In genomic region chr9:62003611-62004010, GRCm38 (mm10) we compare ENCODE assay signal across 17 mouse cellular contexts. TPM values are rescaled to one million over a fixed set of nuclear protein-coding genes. Genes with fewer than 3 reads are reported as not detected.
DNase-seq lines count a peak whose midpoint lies in the region; ATAC-seq and TF ChIP-seq lines count a peak whose summit lies in the region.
"Had no signal": no experiment of that assay in that cellular context is flagged by ENCODE, and none has a peak within 500 bp of the region (broad histone marks: within the 10 kb centered on the region; RNA-seq: fewer than 3 reads in every experiment).

No protein-coding gene starts in this region.

- H3K27ac ChIP-seq in gastrocnemius, adult 2 months: no peak overlapping the region
- H3K27ac ChIP-seq: heart, embryonic 13.5 days; lung, embryonic 15.5 days; neural tube, embryonic 12.5 days had no signal

- peak; percentile 36 for DNase-seq in left cerebral cortex, postnatal 4 days
- DNase-seq in left cerebral cortex, postnatal 36 days (ENCODE audit: low spot score in 2 of 2): no peak
- DNase-seq in R1 (ENCODE audit: low read depth, low spot score) (peak; percentile 28), MN1 (ENCODE audit: low spot score) (no peak)
- no peak for DNase-seq in adrenal gland, adult 18-20 months (ENCODE audit: low spot score in 2 of 2)
- DNase-seq in gastrocnemius, adult 2 months: no peak
- DNase-seq: adrenal gland, postnatal 36 days; kidney, postnatal 10 days; liver; thymus, postnatal 36 days had no signal

- intact Hi-C loops in left cerebral cortex, postnatal 4 days (cut with DNase I): no loop called here
- intact Hi-C loops in left cerebral cortex, postnatal 36 days (cut with DNase I): no loop called here
- intact Hi-C loops in gastrocnemius, adult 2 months (cut with DNase I): no loop called here

- peak; percentile 59 for ATAC-seq in common myeloid progenitor, adult 5-6 weeks (replicated peaks; ENCODE audit: low read depth, poor library complexity, severe bottlenecking)
- ATAC-seq in megakaryocyte progenitor cell, adult 5-6 weeks (replicated peaks; ENCODE audit: poor library complexity): 0 out of 2 replicates have a peak, but pooled peaks have one; percentile 17
- ATAC-seq: intestine, postnatal 0 days had no signal

- no peak for TF ChIP-seq CTCF in gastrocnemius, adult 2 months (IDR thresholded peaks at IDR 0.05)

- H3K4me3 ChIP-seq in gastrocnemius, adult 2 months: no peak overlapping the region
- H3K4me3 ChIP-seq: heart, embryonic 13.5 days; lung, embryonic 15.5 days; megakaryocyte, embryonic 14.5 days; neural tube, embryonic 12.5 days had no signal

RNA-seq across cellular contexts. Expression of gene Paqr5, which starts 23.0 kb away (rescaled TPM):
- total RNA-seq in left cerebral cortex, postnatal 4 days (2021): under 1 TPM; 0.22 to 0.32 TPM
- 1 to 10 TPM; 3.4 to 4.6 TPM for total RNA-seq in left cerebral cortex, postnatal 36 days (2021)
- 0.68 and 2.4 TPM in 2 replicates for total RNA-seq in common myeloid progenitor, adult 5-6 weeks (2017)
- total RNA-seq in megakaryocyte progenitor cell, adult 5-6 weeks (2015): 0.20 and 0.74 TPM in 2 replicates
- total RNA-seq in megakaryocyte progenitor cell, adult 5-6 weeks (2017): 0.68 and 1.7 TPM in 2 replicates
- total RNA-seq in adrenal gland, adult 18-20 months (2021): 1 to 10 TPM; 3.2 to 5.2 TPM
- not detected for total RNA-seq in gastrocnemius, adult 2 months (2021)

RNA-seq across cellular contexts. Expression of gene Kif23, which starts 57.0 kb away (rescaled TPM):
- total RNA-seq in left cerebral cortex, postnatal 4 days (2021): 10 to 100 TPM; 11.2 to 13.1 TPM
- 1 to 10 TPM; 2.6 to 3.6 TPM for total RNA-seq in left cerebral cortex, postnatal 36 days (2021)
- 229 and 241 TPM in 2 replicates for total RNA-seq in common myeloid progenitor, adult 5-6 weeks (2017)
- 106 and 127 TPM in 2 replicates for total RNA-seq in megakaryocyte progenitor cell, adult 5-6 weeks (2015)
- 170 and 190 TPM in 2 replicates for total RNA-seq in megakaryocyte progenitor cell, adult 5-6 weeks (2017)
- 1 to 10 TPM; 2.2 to 3.0 TPM for total RNA-seq in adrenal gland, adult 18-20 months (2021)
- 1 to 10 TPM in 1 of 2 experiments, under 1 TPM in 1; 0.69 to 1.5 TPM for total RNA-seq in gastrocnemius, adult 2 months (2021)

Comparison
In these comparisons a context has a peak if more than half of its experiments do, and no peak if none do; other contexts are left out.
1. DNase-seq: peak in left cerebral cortex, postnatal 4 days (single experiment) and R1 (single experiment); none in left cerebral cortex, postnatal 36 days (0 of 2), MN1 (single experiment), adrenal gland, adult 18-20 months (0 of 2) and gastrocnemius, adult 2 months (single experiment).
2. RNA of gene Kif23, which starts 57.0 kb away (total RNA-seq): 229 to 241 TPM in common myeloid progenitor, adult 5-6 weeks and 106 to 190 TPM in megakaryocyte progenitor cell, adult 5-6 weeks; 11.2 to 13.1 TPM in left cerebral cortex, postnatal 4 days, 2.6 to 3.6 TPM in left cerebral cortex, postnatal 36 days, 2.2 to 3.0 TPM in adrenal gland, adult 18-20 months and 0.69 to 1.5 TPM in gastrocnemius, adult 2 months; every median in the first group is over 4 times any median in the second.